Mouse (Mus musculus) embryo, embryonic 11 days (tissue): ENCODE data around the gene Atp2b4.
"Not testable (repeated sequence)": the region's sequence is repeated elsewhere in the genome, so short reads cannot be mapped to it uniquely, and the experiment has no call there.

Source experiments
- DNase-seq: peaks from one replicate; pipeline ENCODE4 v3.0.0-alpha.2; 2015

The Atp2b4 gene

DNA sequence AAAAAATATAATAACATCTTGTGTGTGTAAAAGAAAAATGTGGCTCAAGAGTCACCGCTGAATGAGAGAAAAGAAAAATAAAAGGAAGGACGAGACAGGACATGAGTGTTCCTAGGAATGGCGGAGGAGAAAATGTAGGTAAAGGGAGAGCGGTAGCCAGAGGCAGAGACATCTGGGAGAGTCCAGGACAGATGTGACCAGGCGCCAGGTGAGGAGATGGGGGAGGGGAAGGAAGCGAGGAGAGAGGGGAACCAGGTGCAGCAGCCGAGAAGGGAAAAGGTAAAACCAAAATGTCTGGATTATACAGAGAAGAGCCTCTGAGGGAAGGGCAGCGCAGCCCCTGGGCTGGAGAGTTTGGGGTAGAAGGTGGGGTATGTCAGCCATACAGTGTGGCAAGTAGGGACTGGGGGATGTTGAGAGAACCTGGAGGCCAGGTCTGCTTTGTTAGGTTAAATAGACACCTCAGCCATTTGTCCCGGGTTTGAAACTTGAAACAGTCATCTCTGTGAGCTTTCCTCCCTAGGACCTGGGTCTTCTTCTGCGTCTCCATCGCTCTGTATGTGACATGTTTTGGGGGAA, 107.2 kb downstream of the Atp2b4 start:
- DNase-seq: no peak

DNA sequence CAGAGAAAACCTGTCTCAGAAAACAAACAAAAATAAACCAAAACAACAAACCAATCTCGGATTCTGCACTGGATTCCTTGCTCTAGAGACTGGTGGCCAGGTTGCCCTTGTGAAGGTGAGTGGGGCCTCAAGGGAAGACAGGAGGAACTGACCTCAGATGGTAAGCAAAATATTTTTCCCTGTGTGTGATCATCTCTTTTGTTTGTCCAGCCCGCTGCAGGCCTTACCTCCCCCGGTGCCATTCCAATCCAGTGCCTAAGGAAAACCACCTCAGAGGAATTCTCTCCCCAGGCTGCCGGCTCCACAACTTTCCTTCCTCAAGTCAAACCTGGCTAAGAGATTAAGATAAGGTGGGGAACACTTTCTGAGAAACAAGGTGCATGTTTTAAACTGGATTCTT, 108.6 kb downstream of the Atp2b4 start:
- no peak for DNase-seq

DNA sequence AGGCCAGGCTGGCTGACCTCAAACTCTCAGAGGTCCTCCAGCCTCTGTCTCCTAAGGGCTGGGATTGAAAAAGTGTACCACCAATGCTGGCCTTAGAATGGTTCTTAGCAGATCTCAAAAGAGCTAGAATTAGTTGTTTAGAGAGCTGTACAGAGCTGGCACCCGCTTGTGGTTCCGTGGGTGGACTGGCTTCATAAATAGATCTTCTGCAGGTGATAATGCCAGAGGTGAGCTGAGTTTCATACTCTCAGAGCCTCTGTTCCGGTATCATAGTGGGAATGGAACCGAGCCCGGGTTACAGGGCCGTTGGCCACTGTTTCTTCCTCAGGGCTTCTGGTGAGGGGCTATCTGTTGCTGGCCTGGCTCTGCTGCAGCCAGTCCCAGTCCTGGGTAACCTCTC, 109.8 kb downstream of the Atp2b4 start:
- DNase-seq: no peak

DNA sequence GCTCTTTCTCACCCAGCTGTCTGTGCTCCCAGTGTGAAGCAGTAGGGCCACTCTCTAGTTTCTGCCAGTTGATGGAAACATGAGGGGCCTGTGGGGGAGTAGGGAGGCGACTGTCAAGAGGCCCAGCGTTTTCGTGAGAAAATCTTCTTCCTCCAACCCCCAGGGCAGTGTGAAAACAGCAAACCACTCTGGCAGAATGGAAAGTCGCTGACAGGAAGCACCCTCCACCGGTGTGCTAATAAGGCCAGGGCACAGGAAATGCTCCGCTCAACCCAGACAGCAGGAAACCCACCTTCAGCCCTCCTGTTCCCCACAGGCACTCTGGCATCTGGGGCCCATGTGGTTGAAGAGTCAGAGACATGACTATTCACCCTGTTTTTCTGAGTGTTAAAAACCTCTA, 110.9 kb downstream of the Atp2b4 start, which contains the start of gene Lax1:
Gene Lax1, minus strand, starts transcription at position 212 of the 400 bp plus-strand sequence.
- no peak for DNase-seq

DNA sequence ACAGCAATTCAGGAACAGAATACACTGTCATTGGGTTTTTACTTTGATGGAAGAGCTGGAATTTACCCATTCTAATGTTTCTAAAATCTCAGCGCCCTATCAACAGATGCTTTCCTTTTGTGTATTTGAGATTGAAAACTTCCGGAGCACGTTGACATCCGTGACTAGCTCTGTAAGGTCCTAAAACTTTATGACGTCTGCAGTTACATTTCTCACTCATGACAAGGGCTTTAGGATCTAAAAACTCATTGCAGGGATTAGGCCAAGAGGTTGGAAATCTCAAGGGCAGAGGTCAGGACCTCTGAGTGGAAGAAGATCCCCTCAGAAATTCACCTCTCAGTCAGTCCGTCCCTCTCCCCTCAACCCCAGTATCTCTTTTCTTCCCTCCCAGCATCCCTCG, 112.5 kb downstream of the Atp2b4 start:
- no peak for DNase-seq

DNA sequence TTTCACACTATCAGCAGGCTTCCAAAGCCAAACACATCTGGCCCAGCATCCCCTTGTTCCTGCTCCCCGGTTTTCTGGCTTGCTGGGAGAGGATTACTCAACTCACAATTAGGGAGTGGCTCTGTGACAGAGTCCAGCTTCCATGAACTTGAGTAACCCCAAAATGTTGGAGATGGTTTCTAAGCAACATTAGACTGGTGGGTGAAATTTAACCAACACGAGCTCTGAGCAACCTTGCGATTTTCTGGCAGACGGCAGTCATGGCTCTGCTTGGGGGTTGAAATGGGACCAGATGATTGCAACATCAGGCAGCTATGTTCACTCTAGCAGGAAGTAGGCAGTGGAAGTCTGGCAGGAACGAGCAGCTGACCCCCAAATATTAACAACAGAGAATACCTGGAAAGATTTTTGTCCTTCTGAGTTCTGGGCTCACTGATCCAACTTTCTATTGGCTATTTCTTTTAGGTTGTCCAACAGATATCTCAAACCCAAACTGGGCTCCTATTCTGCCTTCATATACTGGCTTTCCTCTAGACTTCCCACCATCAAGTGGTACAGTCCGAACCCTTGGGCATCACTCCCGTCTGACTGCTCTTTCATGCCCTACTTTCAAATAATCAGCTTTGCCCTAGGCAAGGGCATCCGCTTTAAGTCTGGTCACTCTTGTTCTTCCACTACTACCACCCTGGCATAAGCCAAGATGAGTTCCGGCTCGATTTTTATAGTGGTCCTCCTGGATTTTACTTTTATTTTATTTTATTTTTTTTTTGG, 114.9 kb downstream of the Atp2b4 start:
- no peak for DNase-seq

DNA sequence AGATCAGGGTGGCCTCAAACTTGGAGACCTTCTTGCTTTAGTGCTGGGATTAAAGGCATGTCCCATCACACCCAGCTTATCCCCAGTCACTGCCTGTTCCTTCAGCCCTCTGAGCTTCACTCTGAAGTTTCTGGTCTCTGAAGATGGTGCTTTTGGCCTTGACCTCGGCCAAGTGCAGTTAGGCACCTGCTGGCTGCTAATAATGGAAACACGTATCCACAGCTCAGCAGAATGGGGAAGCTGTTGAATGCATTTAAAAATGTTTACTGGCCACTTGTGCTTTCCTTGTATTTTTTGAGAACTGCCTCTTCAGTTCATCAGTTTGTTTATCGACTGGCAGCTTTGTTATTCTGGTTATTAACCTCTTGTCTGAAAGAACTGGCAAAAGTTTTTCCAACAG, 129.0 kb downstream of the Atp2b4 start:
- DNase-seq: no peak

DNA sequence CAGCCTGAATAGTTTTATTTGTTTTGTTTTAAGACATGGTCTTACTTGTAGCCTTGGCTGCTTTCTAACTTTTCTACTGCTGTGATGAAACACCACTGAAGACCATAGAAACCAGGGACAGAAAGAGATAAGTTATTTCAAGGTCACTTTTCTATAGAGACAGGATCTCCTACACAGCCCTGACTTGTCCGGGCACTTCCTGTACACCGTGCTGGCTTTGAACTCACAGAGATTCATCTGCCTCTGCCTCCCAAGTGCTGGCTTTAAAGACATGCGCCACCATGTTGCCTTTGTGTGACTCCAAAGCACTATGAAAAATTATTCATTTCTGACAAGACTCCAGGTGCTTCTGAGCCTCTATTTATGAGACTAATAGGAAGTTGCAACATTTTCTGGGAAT, 129.6 kb downstream of the Atp2b4 start:
- no peak for DNase-seq

DNA sequence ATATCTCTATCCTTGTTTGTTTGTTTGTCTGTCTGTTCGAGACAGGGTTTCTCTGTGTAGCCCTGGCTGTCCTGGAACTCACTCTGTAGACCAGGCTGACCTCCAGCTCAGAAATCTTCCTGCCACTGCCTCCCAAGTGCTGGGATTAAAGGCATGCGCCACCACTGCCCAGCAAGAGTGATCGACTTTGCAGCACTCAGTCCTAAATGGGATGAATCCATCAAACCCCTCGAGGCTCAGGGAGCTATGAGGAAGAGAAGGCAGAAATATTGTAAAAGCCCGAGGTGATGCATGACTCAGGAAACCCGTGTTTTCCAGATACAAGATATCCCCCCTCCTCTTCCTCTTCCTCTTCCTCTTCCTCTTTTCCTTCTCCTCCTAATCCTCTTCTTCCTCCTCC, 130.1 kb downstream of the Atp2b4 start:
- no peak for DNase-seq

DNA sequence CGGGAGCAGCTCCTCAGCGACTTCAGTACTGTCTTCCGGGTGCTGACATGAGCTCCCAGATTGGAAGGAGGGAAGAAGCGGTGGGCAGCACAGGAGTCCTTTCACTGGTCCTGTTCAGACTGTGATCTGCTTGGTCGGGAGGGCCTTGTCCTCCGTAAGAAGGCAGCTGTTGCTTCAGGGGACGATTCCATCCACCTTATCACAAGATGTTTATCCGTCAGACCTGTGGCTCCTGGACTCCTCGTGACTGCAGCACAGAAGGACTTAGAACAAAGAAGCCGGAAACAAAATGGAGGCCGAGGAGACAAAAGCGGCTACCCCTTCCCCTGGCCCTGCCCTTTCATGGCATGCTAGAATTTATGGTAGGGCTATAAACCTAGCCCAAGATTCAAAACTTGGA, 130.7 kb downstream of the Atp2b4 start:
- no peak for DNase-seq

DNA sequence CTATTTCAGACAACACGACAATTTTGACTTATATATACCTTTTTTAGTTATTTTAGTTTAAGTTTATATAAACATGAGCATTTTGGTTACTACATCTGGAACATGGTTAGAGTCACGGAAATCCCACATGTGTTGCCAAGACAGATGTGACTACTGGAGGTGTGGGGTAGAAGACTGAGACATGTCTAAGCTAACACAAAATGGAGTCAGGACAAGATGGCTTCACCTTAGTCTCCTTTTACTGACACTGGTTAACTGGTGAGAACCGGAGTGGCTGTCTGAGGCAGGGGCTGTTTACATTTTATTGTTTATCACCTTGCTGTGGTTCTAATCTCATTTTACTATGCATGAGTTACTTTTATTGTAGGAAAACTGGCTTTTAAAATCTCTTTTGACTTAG, 132.2 kb downstream of the Atp2b4 start:
- no peak for DNase-seq

DNA sequence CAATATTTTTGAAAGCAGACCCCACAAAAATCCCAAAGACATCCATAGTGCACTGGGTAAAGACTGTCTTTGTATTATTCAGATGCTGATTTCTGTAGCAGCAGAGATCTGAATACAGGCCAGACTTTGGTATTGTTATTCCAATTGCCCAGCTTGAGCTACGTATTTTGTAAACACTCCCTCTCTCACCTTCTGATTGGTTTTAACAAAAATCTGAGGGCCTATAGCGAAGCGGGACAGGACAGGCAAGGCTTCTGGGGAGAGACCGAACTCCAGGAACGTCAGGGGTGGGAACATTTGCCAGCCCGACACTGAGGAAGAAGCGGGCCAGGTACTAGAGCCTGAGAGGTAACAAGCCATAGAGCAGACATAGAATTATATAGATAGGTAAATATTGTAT, 133.1 kb downstream of the Atp2b4 start:
- no peak for DNase-seq

DNA sequence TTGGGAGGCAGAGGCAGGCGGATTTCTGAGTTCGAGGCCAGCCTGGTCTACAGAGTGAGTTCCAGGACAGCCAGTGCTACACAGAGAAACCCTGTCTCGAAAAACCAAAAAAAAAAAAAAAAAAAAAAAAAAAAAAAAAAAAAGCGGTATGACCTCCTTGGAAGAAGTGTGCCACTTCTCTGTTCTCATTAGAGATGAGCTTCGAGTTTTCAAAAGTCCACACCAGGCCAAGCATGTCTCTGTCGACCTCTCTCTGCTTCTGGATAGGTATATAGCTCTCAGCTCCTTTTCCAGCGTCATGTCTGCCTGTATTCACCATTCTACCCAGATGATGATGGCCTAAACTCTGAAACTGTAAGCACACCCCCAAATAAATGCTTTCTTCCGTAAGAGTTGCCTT, 135.1 kb downstream of the Atp2b4 start:
- DNase-seq: not testable (repeated sequence)

DNA sequence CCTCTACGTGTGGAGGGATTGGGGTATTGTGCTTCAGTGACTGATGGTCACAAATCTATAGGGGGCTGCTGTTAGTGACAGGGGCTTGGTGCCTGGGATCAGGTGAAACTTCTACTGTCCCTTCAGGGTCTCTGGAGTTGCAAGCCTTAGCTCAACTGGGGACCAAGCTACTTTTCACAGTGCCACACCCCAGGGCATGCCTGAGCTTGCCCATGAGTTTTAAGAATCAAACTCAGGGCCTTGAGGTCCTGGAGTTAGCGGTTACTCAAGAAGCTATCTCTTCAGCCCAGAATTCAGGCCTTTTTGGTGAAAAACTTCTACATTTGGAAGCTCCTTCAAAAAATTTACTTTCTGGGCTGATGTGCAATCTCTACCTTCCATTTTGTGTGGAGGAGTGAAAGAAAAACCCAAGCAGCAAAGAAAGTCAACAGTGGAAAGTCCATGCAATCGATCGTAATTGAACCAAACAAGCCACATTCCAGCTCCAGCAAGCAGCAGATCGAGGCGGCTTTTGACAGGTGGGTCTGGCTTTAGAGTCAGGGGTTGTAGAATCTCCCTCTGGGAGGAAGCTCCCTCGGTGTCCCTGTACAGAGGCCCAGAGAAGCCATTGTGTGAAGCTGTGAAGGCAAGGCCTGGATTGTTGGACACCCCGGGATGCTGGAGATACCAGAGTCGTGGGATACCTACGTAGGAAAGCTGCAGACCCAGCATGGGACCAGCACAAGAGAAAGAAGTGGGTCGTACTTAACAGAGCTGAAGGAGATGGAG, 136.5 kb downstream of the Atp2b4 start:
- no peak for DNase-seq

DNA sequence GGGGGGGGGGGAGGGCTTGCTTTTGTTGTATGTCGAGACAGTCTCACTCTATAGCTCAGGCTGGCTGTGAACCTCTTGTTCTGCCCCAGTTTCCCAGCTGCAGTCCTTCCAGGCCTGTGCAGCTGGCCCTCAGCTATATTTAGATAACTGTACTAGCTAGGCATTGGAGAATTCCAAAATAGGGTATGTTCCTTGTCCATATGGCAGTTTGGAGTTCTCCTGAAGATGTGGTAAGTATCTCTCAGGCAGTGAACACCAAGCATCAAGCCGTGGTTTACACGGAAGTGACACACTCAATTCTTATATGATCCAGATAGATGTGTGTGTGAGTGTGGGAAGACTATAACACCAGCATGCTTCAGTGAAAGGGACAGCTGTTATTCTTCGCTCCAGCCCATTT, 137.4 kb downstream of the Atp2b4 start:
- DNase-seq: no peak

DNA sequence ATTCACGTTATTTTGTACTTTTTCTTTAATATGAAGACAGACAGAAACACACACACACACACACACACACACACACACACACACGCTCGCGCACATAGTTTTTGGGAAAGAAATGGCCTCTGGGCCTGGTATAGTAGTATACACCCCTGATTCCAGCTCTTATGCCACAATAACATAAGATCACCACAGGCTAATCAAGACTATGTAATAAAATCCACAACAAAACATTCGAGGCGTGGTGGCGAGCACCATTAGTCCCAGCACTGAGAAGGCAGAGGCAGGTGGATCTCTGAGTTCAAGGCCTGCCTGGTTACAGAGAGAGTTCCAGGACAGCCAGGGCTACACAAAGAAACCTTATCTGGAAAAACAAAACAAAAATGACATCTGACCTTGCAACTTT, 137.9 kb downstream of the Atp2b4 start:
- DNase-seq: no peak

DNA sequence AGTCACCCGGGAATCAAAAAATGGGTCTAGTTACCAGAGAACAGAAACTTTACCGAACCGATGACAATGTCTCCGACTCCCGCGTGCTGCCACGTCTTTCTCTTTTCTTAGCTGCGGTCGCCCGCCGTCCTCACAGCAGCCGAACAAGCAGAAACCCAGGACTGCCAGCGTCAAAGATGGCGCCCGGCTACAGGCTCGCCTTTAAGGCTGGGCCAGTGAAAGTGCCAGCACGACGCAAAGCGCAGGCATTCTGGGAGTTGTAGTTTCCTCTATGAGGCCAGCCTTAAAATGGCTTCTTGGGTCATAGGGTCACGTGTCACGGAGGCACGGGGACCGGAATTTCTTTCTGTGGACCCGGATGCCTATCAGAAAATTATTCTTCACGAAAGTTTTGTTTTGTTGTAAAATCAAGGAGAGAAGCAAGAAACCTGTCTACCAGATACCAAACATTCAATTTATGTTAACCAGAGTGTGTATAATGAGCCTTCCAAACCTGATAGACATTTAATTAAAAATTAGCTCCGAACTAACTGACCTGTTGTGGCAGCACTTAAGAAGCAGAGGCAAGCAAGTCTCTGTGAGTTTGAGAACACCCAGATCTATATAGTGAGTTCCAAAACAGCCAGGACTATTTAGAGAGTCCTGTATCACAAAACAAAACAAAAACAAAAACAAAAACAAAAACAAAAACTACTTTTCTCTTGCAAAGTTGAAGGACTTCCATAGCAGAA, 139.5 kb downstream of the Atp2b4 start, which contains the start of gene Gm38394:
Gene Gm38394, minus strand, starts transcription at position 116 of the 731 bp plus-strand sequence.
- peak; percentile 99 for DNase-seq

DNA sequence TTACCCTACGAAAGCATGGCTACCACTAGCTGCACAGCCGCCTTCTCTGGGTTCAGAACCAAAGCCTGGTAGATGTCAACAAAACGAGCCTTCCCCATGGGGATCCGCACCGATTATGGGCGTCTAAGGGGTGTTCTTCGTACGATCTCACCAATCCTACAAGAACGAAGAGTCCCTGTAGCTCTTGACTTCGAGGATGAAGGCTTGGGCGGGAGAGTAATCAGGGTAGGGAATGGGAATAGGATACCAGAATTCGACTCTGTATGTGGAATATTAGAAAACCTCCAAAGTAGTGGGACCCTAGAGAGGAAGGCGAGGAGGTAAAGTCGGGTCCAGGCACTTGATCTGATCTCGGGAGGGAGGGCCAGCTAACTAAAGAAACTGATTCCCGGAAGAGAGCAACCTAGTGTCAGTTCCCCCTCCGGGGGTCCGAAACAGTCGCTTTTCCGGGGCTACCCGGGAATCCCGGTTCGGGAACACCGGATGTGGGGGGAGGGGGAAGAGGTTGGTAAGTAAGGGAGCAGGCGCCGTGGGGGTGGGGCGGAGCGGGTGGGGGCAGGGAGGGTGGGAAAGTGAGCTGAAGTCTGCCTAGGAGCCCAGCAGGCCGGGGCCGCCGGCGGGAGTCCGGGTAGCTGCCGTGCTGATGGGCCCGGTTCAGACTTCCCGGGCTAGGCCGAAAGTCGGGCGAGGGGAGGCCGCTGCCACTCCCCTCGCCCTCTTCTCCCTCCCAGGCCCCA, 140.2 kb downstream of the Atp2b4 start, which contains the start of gene Zbed6:
Gene Zbed6, minus strand, starts transcription at position 420 of the 737 bp plus-strand sequence.
- DNase-seq: peak; percentile 88

DNA sequence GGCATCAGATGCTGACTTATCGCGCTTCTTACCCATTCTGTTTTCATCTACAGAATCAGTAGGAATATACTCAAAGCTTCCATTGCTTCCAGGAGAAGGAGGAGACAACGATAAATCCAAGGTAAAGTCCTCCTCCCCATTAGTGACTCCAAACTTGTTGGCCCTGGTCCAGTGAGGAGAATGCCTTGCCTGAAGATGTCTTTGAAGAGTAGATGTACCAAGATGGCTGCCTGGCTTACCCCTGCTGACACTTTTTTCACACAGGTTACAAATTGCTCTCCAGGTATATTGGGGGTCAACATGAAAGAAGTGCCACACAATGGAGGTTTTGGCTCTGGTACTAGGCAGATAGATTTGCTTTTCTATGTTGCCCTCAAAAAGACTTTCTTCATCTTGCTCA, 142.0 kb downstream of the Atp2b4 start:
- DNase-seq: no peak

DNA sequence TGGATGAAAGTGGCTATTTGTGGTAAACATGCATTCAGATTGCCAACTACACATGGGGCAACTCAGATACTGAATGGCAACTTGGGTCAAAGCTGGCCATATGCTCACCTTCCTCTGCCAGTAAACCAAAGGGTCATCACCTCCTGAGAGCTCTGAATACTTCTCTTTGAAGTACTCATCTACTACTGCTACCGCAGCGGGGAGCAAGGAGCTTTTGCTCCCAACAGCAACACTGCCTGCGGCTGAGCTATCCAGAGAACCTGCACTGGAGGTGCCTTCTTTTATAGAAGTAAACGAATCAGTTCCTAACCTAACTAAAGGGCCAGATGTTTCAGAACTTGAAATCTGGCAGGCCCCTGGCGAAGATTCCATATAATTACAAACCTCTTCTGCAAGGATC, 144.0 kb downstream of the Atp2b4 start:
- no peak for DNase-seq

DNA sequence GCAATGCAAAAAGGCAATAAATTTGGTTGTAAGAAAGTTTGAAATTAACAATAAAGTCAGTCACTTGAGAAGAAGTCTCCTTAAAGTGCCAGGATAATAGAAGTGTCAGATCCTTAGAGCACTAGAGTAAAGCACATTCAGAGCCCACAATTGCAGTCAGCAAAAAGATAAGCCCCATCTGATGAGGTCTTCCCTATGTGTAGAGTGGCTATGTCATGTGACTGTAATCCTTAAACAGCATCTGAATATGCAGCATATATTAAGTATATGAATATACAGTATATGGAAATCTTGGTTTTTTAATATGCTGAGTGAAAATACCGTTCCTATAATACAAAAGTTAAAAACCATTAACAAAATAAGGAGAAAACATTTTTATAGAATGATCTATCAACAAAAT, 147.8 kb downstream of the Atp2b4 start:
- DNase-seq: no peak

DNA sequence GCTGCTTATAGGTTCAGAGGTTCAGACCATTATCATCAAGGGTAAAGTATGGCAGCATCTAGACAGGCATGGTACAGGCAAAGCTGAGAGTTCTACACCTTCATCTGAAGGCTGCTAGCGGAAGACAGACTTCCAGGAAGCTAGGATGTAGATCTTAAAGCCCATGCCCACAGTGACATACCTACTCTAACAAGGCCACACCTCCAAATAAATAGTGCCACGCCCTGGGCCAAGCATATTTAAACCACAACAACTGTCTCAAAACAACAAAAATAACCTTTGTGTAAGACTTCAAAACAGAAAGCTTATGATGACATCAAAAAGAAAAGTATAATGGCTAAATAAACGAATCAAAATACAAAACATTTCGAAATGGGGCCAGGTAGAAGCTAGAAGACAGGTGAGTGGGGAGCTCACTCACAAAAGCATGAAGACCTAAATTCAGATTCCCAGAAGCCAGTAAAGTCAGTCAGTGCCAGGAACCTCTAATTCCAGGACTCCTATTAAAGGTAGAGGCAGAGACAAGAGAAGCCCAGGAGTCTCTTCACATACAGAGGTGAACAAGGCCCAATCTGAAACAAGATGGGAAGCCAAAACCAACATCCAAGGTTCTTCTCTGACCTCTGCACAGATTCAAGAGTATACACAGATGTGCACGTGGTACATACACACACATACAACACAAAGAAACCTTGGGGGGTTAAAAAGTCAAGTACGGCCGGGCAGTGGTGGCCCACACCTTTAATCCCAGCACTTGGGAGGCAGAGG, 150.4 kb downstream of the Atp2b4 start:
- DNase-seq: no peak
